Mouse (Mus musculus): ENCODE data around the gene Rab5b.
A peak's percentile ranks its signal among the peaks of the same experiment; 100 is the strongest.
"Not testable (repeated sequence)": the region's sequence is repeated elsewhere in the genome, so short reads cannot be mapped to it uniquely, and the experiment has no call there.

The Rab5b gene

DNA sequence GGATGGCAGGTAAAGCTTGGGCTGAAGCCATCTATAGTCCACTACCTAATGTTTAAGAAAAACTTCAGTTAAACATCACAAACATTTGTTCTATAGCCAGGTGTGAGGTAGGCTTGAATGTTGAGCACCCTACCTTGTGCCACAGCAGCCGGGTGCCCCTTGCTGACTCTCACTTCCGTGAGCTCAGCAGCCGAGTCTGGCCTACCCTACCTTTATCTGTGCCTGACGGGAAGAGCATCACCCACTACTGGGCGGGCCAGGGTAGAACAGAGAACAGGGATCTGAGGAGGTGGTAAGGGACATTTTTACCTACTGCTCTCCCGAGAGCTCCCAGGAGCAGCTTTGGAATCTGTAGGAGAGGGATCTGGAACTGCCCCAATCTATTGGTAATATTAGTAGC, 53.3 kb downstream of the Rab5b start:
- no peak for DNase-seq (ENCODE audit: low spot score)

DNA sequence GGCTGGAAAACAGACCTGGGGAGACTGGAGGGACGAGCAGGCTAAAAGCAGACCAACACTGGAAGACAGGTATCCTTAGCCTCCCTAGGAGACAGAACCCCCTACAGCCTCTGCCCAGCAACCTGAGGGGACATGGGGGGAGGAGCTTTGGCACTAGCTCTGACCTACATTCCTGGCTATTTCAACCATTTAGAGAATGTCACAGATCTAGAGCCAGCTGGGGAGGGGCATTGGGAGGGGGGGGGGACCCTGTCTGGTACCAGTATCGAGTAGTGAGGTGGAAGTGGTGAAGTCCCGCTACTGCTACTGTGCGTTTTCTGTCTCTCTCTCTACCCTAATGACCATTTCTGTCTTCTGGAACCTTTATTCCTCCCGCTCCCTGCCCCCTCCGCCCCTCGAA, 54.2 kb downstream of the Rab5b start:
- DNase-seq (ENCODE audit: low spot score) = no peak

DNA sequence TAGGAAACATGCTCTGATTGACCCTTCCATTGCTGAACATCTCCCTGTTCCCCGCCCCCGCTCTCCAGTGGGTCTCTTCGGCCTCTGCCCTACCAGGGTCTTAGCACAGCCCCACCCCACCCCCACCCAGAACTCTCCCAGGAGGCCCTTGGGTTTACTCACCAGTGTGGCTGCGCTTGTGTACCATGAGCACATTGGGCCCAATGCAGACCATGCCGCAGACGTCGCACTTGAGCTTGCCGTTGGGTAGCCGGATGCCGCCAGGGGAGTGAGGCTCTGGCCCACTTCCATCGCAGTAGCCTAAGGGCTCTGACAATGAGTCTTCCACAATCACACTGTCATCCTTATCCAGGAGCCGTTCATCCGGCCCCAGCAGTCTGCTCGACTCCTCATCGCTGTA, 55.2 kb downstream of the Rab5b start:
- DNase-seq (ENCODE audit: low spot score) = no peak

DNA sequence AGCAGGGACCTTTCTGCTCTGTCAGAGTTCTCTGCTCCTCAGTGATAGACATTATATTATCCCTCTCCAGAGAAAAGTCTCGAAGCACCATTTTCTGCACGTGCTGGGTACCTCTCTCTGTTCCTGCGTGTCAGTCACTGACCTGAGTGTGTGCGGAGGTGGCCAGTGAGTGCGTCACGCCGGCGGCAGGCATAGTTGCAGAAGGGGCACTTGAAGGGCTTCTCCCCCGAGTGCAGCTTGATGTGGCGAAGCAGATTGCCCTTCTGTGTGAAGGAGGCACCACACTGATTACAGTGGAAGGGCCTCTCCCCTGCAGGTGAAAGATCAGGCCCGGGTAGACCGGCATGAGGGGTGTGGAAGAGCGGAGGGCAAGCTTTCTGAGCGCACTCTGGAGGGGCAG, 56.1 kb downstream of the Rab5b start:
- no peak for DNase-seq (ENCODE audit: low spot score)

DNA sequence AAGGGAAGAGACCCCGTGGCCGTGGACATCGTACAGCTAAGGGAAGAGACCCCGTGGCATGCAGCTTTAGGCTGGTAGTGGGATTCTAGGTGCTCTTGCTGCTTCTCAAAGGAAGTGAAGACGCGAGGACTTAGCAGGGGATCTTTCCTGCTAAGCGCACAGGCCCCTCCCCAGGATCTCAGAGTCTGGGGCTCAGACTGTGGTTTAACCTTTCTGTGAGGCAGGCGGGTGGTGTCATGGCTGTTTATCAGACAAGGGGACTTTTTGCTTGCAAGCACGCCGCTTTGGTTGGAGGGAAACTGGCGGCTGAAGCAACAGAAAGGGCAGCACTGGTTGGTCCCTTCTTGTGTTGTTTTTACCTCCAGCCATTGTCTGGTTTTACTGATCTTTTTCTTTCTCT, 59.1 kb downstream of the Rab5b start:
- peak; percentile 29 for DNase-seq (ENCODE audit: low spot score)

DNA sequence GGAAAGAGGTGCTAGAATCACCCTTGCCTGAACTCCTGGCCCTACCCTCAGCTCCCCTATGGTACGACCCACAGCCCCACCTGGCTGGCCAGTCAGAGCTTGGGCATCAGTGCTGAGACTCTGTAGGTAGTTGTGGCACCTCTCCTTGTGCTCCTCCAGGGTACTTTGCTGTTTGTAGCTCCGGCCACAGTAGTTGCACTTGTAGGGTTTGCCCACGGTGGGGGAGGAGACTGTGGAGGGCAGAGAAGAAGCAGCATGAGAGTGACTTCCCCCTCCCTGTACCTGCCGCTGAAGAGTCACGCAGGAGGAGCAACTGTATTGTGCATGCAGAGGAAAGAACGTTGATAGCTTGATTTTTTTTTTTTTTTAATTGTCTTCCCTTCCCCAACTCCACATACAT, 59.5 kb downstream of the Rab5b start:
- no peak for DNase-seq (ENCODE audit: low spot score)

DNA sequence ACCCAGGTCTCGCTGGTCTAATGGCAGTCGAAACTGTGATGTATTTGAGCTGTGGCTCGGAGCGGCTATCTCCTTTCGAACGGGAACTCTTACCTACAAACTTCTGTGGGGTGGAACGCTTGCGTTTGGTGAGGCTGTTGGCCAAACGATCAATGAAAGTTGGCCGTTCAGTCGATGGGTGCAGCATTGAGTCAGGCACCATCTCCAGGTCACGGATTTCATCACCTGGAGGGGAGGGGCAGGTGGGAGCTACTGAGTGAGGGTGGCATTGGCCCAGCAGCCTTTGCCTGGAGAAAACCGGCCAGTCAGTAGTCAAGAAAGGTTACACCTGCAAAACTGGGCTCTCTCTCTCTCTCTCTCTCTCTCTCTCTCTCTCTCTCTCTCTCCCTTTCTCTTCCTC, 60.4 kb downstream of the Rab5b start:
- DNase-seq (ENCODE audit: low spot score) = no peak

DNA sequence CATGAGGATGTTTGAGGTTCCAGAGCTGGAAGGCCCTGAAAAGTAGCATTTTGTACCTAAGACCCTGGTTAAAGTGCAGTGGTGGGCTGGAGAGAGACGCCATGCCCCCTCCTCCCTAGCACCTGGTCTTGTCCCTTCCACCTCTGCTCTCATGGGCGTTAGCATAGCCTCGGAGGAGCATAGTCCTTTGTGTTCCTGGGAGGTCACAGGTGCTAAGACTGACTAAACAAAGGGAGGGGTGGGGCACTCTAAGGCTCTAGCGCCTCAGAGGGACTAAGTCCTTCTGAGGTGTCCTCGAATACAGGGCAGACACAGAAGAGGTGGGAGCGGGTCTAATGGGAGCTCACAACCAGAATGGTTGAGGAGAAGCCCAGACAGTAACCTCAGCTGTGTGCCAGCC, 64.5 kb downstream of the Rab5b start:
- no peak for DNase-seq (ENCODE audit: low spot score)

DNA sequence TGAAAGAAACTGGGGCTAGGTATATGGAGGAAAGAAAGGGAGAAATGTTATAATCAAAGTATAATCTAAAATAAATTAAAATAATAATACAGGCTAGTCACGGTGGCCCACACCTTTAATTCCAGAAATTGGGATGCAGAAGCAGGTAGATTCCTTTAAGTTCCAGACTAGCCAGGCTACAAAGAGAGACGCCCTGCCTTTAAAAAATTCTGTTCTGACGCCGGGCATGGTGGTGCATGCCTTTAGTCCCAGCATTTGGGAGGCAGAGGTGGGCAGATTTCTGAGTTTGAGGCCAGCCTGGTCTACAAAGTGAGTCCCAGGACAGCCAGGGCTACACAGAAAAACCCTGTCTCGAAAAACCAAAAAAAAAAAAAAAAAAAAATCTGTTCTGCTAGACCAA, 65.8 kb downstream of the Rab5b start:
- DNase-seq (ENCODE audit: low spot score) = not testable (repeated sequence)

DNA sequence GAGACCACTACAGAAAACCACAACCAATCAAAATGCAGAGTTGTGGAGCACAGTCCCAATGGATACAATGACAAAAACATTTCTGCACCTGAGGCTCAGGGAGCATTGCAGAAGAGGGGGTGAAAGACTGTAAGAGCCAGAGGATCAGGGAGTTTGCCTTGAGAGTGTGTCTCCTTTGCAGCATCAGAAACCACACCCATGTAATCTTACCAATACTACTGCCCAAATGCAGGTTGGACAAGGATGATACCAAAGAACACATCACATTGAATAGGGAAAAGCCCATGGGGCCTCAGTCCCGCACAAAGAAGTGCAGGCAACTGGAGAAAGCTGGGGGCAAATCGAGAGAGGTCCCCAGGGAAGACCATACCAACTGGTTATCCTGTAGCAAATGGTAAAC, 66.3 kb downstream of the Rab5b start:
- no peak for DNase-seq (ENCODE audit: low spot score)

DNA sequence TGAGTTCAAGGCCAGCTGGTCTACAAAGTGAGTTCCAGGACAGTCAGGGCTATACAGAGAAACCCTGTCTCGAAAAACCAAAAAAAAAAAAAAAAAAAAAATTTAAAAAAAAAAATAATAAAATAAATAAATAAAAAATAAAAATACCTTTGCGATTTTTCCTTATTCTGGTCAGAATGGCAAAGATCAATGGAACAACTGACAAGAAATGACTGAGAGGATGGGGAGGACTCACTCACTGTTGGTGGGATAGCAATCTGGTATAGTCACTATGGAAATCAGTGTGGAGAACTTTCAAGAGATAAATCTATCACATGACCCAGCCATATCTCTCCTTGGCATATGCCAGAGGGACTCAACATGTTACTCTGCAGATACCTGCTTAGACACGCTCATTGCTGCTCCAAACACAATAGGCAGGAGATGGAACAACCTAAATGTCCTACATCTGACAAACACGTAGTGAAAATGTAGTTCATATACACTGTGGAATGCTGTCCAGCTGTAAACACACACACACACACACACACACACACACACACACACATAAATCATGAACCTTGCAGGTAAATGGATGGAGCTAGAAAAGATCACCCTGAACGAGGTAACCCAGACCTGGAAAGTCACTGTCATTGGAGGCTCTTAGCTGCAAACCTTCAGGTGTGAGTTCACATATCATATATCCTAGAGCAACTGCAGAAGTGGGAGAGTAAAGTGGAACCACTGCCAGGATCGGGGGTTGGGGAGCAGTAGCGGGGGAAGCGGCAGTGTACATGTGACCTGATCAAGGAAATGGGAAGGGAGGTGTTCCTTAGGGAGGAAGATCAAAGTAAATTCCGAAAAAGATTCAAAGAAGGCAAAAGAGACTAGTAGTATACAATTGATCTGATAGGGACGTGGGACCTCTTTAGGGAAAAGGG, 68.4 kb downstream of the Rab5b start:
- no peak for DNase-seq (ENCODE audit: low spot score)
